In the genomic region with DNA sequence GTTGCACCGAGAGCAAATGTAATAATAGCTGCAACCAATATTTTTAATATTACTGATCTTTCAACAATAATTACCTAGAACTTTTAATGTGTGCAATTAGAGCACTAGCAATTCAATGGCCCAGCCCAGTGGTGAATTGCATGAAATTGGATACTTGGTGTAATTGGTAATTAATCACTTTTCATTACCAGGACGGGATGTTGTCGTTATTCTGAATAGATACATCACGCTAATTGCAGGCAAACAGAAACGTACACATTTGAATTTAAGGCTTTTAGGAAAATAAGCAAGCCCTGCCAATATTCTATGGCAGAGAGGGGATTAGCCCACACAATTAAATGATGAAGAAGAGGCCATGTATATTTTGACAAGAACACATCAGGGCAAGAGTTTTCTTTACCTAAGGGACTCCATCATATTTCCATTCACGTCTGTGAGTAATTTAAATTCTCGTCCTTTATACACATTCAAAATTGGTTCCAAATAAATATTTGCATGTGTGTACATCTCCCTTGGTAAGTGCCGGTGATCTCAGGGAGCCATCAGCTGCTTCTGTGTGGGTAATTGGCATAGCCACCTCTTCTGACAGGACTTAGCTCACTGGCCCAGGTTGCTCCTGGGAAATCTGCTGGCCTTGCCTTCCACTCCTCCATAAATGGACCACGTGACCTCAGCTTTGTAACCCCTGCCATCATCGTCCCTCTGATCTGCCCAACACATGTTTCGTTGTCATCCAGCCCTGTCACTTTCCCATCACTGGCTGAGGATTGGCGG, we compare ENCODE assay signal across 35 mouse cellular contexts.
"Had no signal": no experiment of that assay in that cellular context is flagged by ENCODE, and none has a peak within 500 bp of the region (broad histone marks: within the 10 kb centered on the region; RNA-seq: fewer than 3 reads in every experiment).

No protein-coding gene starts in this region.

- H3K27me3 ChIP-seq: intestine, embryonic 15.5 days had no signal

- H3K4me1 ChIP-seq: heart, embryonic 12.5 days; heart, embryonic 15.5 days; intestine, embryonic 15.5 days had no signal

- H3K36me3 ChIP-seq: heart, embryonic 12.5 days; heart, embryonic 13.5 days; heart, embryonic 15.5 days; hindbrain, embryonic 10.5 days; hindbrain, embryonic 12.5 days; hindbrain, embryonic 13.5 days; hindbrain, embryonic 15.5 days; intestine, embryonic 15.5 days; kidney, embryonic 15.5 days had no signal

- ATAC-seq: hindbrain, embryonic 16.5 days; hindbrain, postnatal 0 days; inflammation-experienced regulatory T-cells, adult 6 months; intestine, embryonic 15.5 days; intestine, embryonic 16.5 days; intestine, postnatal 0 days had no signal

- H3K4me3 ChIP-seq: heart, embryonic 12.5 days; heart, embryonic 13.5 days; heart, embryonic 15.5 days; hindbrain, embryonic 10.5 days; hindbrain, embryonic 12.5 days; hindbrain, embryonic 13.5 days; hindbrain, embryonic 15.5 days; intestine, embryonic 15.5 days; kidney, embryonic 15.5 days; layer of hippocampus, adult 2 months; left cerebral cortex, adult 2 months had no signal

- H3K9me3 ChIP-seq: heart, embryonic 12.5 days; heart, embryonic 13.5 days; heart, embryonic 15.5 days; hindbrain, embryonic 10.5 days; hindbrain, embryonic 12.5 days; hindbrain, embryonic 13.5 days; hindbrain, embryonic 15.5 days; intestine, embryonic 15.5 days; kidney, embryonic 15.5 days had no signal

- H3K4me2 ChIP-seq: heart, embryonic 11.5 days; heart, embryonic 12.5 days; heart, embryonic 13.5 days; heart, embryonic 15.5 days; hindbrain, embryonic 12.5 days; hindbrain, embryonic 13.5 days; hindbrain, embryonic 14.5 days; hindbrain, embryonic 15.5 days; intestine, embryonic 15.5 days; kidney, embryonic 15.5 days had no signal

- DNase-seq: heart, postnatal 10 days; heart, postnatal 14 days; heart, postnatal 36 days; heart, postnatal 4 days; kidney, adult 11 months; kidney, adult 18-20 months; kidney, adult 2 months; kidney, adult 8-10 months; kidney, adult 9 months; kidney, postnatal 10 days; kidney, postnatal 14 days; kidney, postnatal 25 days; kidney, postnatal 36 days; kidney, postnatal 4 days; layer of hippocampus, adult 9-11 months; layer of hippocampus, postnatal 36 days had no signal

- H3K9ac ChIP-seq: heart, embryonic 12.5 days; heart, embryonic 13.5 days; heart, embryonic 15.5 days; hindbrain, embryonic 12.5 days; hindbrain, embryonic 13.5 days; hindbrain, embryonic 14.5 days; hindbrain, embryonic 15.5 days; intestine, embryonic 15.5 days; kidney, embryonic 15.5 days had no signal

- H3K27ac ChIP-seq: heart, embryonic 13.5 days; heart, embryonic 15.5 days; hindbrain, embryonic 10.5 days; hindbrain, embryonic 12.5 days; hindbrain, embryonic 13.5 days; hindbrain, embryonic 14.5 days; hindbrain, embryonic 15.5 days; hindbrain, postnatal 0 days; intestine, embryonic 15.5 days; kidney, embryonic 15.5 days; kidney, postnatal 0 days; layer of hippocampus, adult 2 months; left cerebral cortex, adult 2 months had no signal
